Mouse (Mus musculus) CH12.LX (cell line): ENCODE data around the gene 2610507B11Rik. TPM values are rescaled to one million over a fixed set of nuclear protein-coding genes. Genes with fewer than 3 reads are reported as not detected.
A peak's percentile ranks its signal among the peaks of the same experiment; 100 is the strongest.

Source experiments
- DNase-seq: peaks from one replicate; pipeline ENCODE4 v3.0.0-alpha.2; 2013; ENCODE audit errors: extremely low read depth
- H3K27ac ChIP-seq: 2 replicates; pipeline ENCODE4 v1.5.1; 2012; ENCODE audit warnings: low read depth, mild to moderate bottlenecking, control low read depth, moderate library complexity; ENCODE audit not compliant: insufficient read depth
- H3K27me3 ChIP-seq: replicated peaks from 2 replicates; pipeline ENCODE3; 2012; ENCODE audit warnings: inconsistent platforms
- H3K36me3 ChIP-seq, 2 experiments: replicated peaks in 1 of 2; 2 replicates each; pipeline versions ENCODE3 to v1.6.1; 2012; ENCODE audit warnings: inconsistent platforms in 1 of 2, low read length in 1 of 2, mild to moderate bottlenecking in 1 of 2, mixed read lengths in 1 of 2, moderate library complexity in 1 of 2; ENCODE audit not compliant: control insufficient read depth in 1 of 2, insufficient read depth in 1 of 2
- H3K4me1 ChIP-seq, 2 experiments: 2 replicates each; pipeline ENCODE4 v1.6.1; 2012; ENCODE audit warnings: inconsistent platforms in 1 of 2, moderate library complexity in 1 of 2; ENCODE audit not compliant: insufficient read depth in 2 of 2, control insufficient read depth in 1 of 2
- H3K4me2 ChIP-seq: 2 replicates; pipeline ENCODE4 v1.6.1; 2012; ENCODE audit warnings: low read depth, mild to moderate bottlenecking, control low read depth; ENCODE audit not compliant: poor library complexity, insufficient read depth, severe bottlenecking
- H3K4me3 ChIP-seq, 3 experiments: fragments of 150-350 bp in 1 of 3; sonication (generic) in 1 of 3; replicated peaks in 1 of 3; 2 replicates each; pipeline versions ENCODE3 to v1.5.1; 2011 to 2012; ENCODE audit warnings: low read depth in 2 of 3, low read length in 2 of 3, mild to moderate bottlenecking in 2 of 3, moderate library complexity in 2 of 3, control low read depth in 1 of 3, improper control_type of control experiment in 1 of 3, inconsistent platforms in 1 of 3, mixed read lengths in 1 of 3; ENCODE audit not compliant: poor library complexity in 1 of 3
- H3K79me2 ChIP-seq: replicated peaks from 2 replicates; pipeline ENCODE4 v1.6.1; 2012; ENCODE audit warnings: mild to moderate bottlenecking, moderate library complexity; ENCODE audit not compliant: control insufficient read depth, poor library complexity, insufficient read depth, severe bottlenecking; ENCODE audit errors: extremely low read depth
- H3K9ac ChIP-seq: 2 replicates; pipeline ENCODE4 v1.6.1; 2012; ENCODE audit warnings: low read depth, mild to moderate bottlenecking, control low read depth, moderate library complexity; ENCODE audit not compliant: insufficient read depth
- H3K9me3 ChIP-seq: replicated peaks from 2 replicates; pipeline ENCODE3; 2012; ENCODE audit warnings: low read length, inconsistent platforms, mixed read lengths
- E2F4 ChIP-seq: IDR thresholded peaks from 2 replicates; pipeline ENCODE4 v1.6.1; 2011; ENCODE audit warnings: low read depth, low read length, improper control_type of control experiment; ENCODE audit not compliant: insufficient replicate concordance
- ELF1 ChIP-seq: IDR thresholded peaks from 2 replicates; pipeline ENCODE4 v1.6.1; 2014; ENCODE audit warnings: low read depth, mild to moderate bottlenecking, inconsistent platforms, low read length, improper control_type of control experiment
- GABPA ChIP-seq: IDR thresholded peaks from 2 replicates; pipeline ENCODE4 v1.6.1; 2012; ENCODE audit warnings: low read depth, low read length, improper control_type of control experiment, inconsistent platforms; ENCODE audit not compliant: insufficient replicate concordance
- HCFC1 ChIP-seq: IDR thresholded peaks from 2 replicates; pipeline ENCODE4 v1.6.1; 2012; ENCODE audit warnings: low read depth, mild to moderate bottlenecking, inconsistent platforms, low read length, improper control_type of control experiment
- IRF4 ChIP-seq: IDR thresholded peaks from 2 replicates; pipeline ENCODE4 v1.6.1; 2014; ENCODE audit warnings: low read depth, mild to moderate bottlenecking, inconsistent platforms, low read length, improper control_type of control experiment
- JUN ChIP-seq: IDR thresholded peaks from 2 replicates; pipeline ENCODE4 v1.6.1; 2011; ENCODE audit warnings: low read depth, mild to moderate bottlenecking, low read length, improper control_type of control experiment, moderate library complexity; ENCODE audit not compliant: insufficient read depth
- MAFK ChIP-seq: IDR thresholded peaks from 2 replicates; pipeline ENCODE4 v1.6.1; 2011; ENCODE audit warnings: low read length, improper control_type of control experiment; ENCODE audit not compliant: insufficient replicate concordance
- MEF2A ChIP-seq: IDR thresholded peaks from 2 replicates; pipeline ENCODE4 v1.6.1; 2014; ENCODE audit warnings: low read depth, mild to moderate bottlenecking, inconsistent platforms, low read length, improper control_type of control experiment, borderline replicate concordance
- MXI1 ChIP-seq: IDR thresholded peaks from 2 replicates; pipeline ENCODE4 v1.6.1; 2011; ENCODE audit warnings: mild to moderate bottlenecking, low read depth, low read length, improper control_type of control experiment
- POLR2A ChIP-seq: IDR thresholded peaks from 2 replicates; pipeline ENCODE4 v1.6.1; 2011; ENCODE audit warnings: low read depth, mild to moderate bottlenecking, improper control_type of control experiment, low read length
- POLR2AphosphoS2 ChIP-seq: IDR thresholded peaks from 2 replicates; pipeline ENCODE4 v1.6.1; 2011; ENCODE audit warnings: low read depth, low read length, improper control_type of control experiment
- RAD21 ChIP-seq: IDR thresholded peaks from 2 replicates; pipeline ENCODE4 v1.6.1; 2011; ENCODE audit warnings: low read depth, mild to moderate bottlenecking, low read length, improper control_type of control experiment, moderate library complexity
- RCOR1 ChIP-seq: conservative IDR thresholded peaks from 2 replicates; pipeline ENCODE4 v1.6.1; 2012; ENCODE audit warnings: low read depth, mild to moderate bottlenecking, inconsistent platforms, low read length, improper control_type of control experiment
- SMC3 ChIP-seq: IDR thresholded peaks from 2 replicates; pipeline ENCODE4 v1.6.1; 2011; ENCODE audit warnings: low read depth, low read length, improper control_type of control experiment
- TBP ChIP-seq: conservative IDR thresholded peaks from 2 replicates; pipeline ENCODE4 v1.6.1; 2011; ENCODE audit warnings: low read depth, low read length, improper control_type of control experiment
- USF1 ChIP-seq: IDR thresholded peaks from 2 replicates; pipeline ENCODE4 v1.6.1; 2014; ENCODE audit warnings: low read depth, mild to moderate bottlenecking, inconsistent platforms, low read length, improper control_type of control experiment
- ZKSCAN1 ChIP-seq: IDR thresholded peaks from 2 replicates; pipeline ENCODE4 v1.6.1; 2012; ENCODE audit warnings: low read depth, inconsistent platforms, low read length, improper control_type of control experiment, borderline replicate concordance
- ZMIZ1 ChIP-seq: IDR thresholded peaks from 2 replicates; pipeline ENCODE4 v1.6.1; 2012; ENCODE audit warnings: low read depth, mild to moderate bottlenecking, inconsistent platforms, low read length, improper control_type of control experiment
- ZNF384 ChIP-seq: IDR thresholded peaks from 2 replicates; pipeline ENCODE4 v1.6.1; 2012; ENCODE audit warnings: low read depth, low read length, improper control_type of control experiment, inconsistent platforms
- dilution Hi-C: fragments of 300-500 bp; cut with MboI; formaldehyde crosslinking; loops from 2 replicates; pipeline ENCODE4 v1.14.3; 2020; ENCODE audit warnings: low sequenced_read_pairs; ENCODE audit not compliant: extremely low pct_unique_long_range_greater_than_20kb, extremely low pct_ligation_motif_present
- in situ Hi-C: fragments of 300-500 bp; cut with MboI; formaldehyde crosslinking; loops from 3 replicates; pipeline ENCODE4 v1.14.3; 2019; ENCODE audit warnings: low sequenced_read_pairs, low pct_ligation_motif_present, low pct_unique_long_range_greater_than_20kb, mixed read lengths
- polyA plus RNA-seq: library from polyadenylated mRNA; unstranded; fragments of >175 nt; gene quantifications from 2 replicates; pipeline ENCODE4 v1.2.1, GENCODE M21; 2012; ENCODE audit warnings: low read depth; ENCODE audit not compliant: insufficient read length
- total RNA-seq, 2 experiments: library from RNA; depleted of rRNA; stranded (reverse); fragments of 300-350 nt in 1 of 2; fragments of >200 nt in 1 of 2; gene quantifications; 2 replicates each; pipeline ENCODE4 v1.2.3; 2012 to 2014

2610507B11Rik gene
- total and polyA plus RNA-seq, 3 experiments: 58.9 to 96.9 (median 89.3) TPM

DNA sequence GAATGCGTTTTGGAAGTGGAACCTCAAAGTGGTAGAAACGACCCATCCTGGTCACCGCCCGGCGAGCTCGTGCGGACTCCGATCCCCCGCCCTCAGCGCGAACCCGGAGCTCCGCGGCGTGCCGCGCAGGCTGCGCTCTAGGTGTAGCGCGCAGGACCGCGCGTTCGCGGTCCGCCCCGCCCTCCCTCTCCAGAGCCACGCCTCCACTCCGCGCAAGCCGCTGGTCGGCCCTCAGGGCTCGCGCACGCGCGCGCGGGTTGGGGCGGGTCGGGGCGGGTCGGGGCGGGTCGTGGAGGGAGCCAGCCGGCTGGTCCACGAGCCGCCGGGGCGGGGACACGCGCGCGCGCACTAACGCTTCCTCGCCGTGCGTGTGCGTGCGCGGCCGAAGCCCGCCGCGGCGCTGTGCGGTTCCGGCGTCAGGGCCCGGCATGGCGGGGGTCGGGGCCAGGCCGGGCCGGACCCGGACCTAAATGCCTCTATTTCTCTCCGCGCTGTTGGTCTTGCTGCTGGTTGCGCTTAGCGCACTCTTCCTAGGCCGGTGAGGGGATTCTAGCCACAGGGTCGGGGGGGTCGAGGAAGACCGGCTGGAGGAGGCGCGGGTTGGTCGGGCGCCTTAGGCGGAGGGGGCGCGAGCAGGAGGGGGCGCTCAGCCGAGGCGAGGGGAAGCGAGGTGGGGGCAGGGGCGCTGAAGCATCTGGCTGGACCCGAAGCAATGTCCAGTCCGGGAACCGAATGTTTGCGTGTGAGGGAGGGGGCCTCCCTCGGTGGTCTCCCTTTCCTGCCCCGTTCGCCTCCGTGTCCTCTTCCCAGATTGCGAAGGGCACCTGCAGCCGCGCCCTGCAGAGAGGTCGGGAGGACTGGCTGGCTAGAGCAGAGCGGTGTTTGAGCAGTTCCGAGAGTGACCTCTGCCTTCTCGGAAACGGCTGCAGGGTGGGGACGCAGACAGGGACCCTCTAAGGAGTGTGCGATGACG lies at the start of gene 2610507B11Rik (continued):
- peak; percentile 25; the same call in 1 of the 2 replicates for TF ChIP-seq MEF2A

DNA sequence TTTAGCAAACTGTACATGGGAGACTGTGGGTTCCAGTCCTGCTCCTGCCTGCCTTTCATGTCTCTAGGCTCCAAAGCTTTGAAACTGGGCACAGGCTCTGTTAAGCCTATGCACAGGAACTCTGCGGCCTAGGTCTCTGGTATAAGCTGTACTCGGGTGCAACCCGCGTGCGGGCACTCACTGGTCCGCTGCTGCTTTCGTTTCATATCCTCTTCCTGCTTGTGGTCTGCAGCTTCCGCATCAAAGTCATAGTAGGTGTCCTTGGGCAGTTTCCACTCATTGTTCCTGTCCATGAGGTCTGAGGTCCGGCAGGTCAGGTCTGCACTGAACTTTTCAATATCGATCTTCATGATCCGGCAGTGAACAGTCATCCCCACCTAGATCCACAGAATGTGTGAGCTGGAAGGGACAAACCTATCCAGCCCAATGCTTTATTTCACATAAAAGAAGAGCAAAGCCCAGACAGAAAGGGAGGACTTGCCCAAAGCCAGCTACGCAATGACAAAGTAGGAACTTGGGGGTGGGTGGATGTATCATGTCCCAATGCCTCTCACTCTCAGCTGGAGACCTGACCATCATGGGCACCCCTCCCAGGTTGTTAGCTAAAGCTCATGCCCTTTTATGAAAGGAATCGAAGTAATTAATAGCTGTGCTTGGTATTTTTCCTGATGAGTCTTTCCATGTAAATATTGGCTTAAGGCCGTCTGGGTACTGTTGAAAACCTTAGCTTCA lies 48.3 kb upstream of the 2610507B11Rik start:
- Histone ChIP-seq H3K36me3 (peaks cover 88 to 94% of the 10 kb centered on the region in 2 experiments), H3K9ac (no peak overlapping the region), H3K9me3 (no peaks in the 10 kb centered on the region), H3K27ac (no peak overlapping the region), H3K4me1 (no peaks in the 10 kb centered on the region), H3K27me3 (no peaks in the 10 kb centered on the region), H3K4me3 (no peak overlapping the region), H3K4me2 (no peak overlapping the region), H3K79me2 (no peaks in the 10 kb centered on the region)
- dilution Hi-C loops: no loop called here
- DNase-seq: no peak
- in situ Hi-C loops: no loop called here
- TF ChIP-seq ZKSCAN1 (no peak), E2F4 (no peak), USF1 (no peak), MXI1 (no peak), MAFK (no peak), ZNF384 (no peak), JUN (no peak)

DNA sequence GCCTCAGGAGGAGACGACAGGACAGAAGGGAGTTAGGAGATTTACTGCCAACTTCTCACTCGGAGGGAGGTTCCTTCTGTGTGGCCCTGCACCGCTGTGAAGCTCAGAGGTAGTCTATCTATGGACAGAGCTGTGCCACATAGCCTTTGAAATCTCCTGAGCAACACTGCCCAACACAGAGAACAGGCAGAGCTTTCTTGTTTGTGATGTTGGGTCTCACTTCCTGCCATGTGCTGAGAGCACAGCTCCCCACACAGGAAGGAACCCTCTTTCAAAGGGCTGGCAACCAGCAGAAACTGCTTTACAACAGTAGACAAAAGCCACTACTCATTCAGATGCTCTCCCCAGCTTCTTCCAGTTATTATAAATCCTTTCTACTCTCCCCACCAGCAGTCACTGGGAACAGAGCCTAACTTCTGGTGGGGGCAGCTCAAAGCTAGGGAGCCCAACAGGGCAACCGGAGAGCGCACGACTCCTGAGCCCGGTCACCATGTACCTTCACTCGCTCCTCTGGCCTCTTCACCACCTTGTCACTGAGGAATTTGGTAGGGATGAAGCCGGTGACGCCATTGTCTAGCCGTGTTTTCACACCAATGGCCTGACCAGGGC lies 45.7 kb upstream of the 2610507B11Rik start:
- Histone ChIP-seq H3K4me1 (no peaks in the 10 kb centered on the region), H3K4me3 (no peak overlapping the region)
- TF ChIP-seq SMC3: no peak
- no peak for TF ChIP-seq POLR2A
- no peak for TF ChIP-seq ZKSCAN1
- TF ChIP-seq POLR2AphosphoS2: no peak
- no peak for TF ChIP-seq ELF1
- no peak for TF ChIP-seq HCFC1
- no peak for TF ChIP-seq ZMIZ1
- TF ChIP-seq IRF4: no peak
- TF ChIP-seq GABPA: no peak
- no peak for TF ChIP-seq RAD21
- TF ChIP-seq ZNF384: no peak
- no peak for TF ChIP-seq RCOR1
- no peak for TF ChIP-seq TBP
- TF ChIP-seq, all 38 proteins: peak for 0
- dilution Hi-C loops (no loop called here), in situ Hi-C loops (no loop called here)
- no peak overlapping the region for H3K4me2 ChIP-seq
- H3K9ac ChIP-seq: no peak overlapping the region
- DNase-seq: no peak
- H3K27me3 ChIP-seq: no peaks in the 10 kb centered on the region
- no peak overlapping the region for H3K27ac ChIP-seq
- no peaks in the 10 kb centered on the region for H3K79me2 ChIP-seq
- H3K9me3 ChIP-seq: no peaks in the 10 kb centered on the region
- H3K36me3 ChIP-seq: peaks cover 86 to 94% of the 10 kb centered on the region in 2 experiments
